Mouse (Mus musculus) kidney, adult 9 months (tissue): ENCODE data around the gene Cd59a.
A peak's percentile ranks its signal among the peaks of the same experiment; 100 is the strongest.
"Not testable (repeated sequence)": the region's sequence is repeated elsewhere in the genome, so short reads cannot be mapped to it uniquely, and the experiment has no call there.

Experiments used
- DNase-seq: peaks from one replicate; pipeline ENCODE4 v3.0.0; 2022

Cd59a gene

GRCm38 (mm10) chr2:104095741-104096213 is at the start of gene Cd59a:
TSS of gene Cd59a (plus strand) at chr2:104095801.
- DNase-seq, result peak; percentile 94

- DNase-seq, result no peak
These were observed 37.2 kb upstream of the Cd59a start for GRCm38 (mm10) chr2:104058381-104058780.

GRCm38 (mm10) chr2:104058954-104059353 is 36.6 kb upstream of the Cd59a start:
- DNase-seq, result no peak

- no peak for DNase-seq
These were observed 35.8 kb upstream of the Cd59a start for GRCm38 (mm10) chr2:104059786-104060185.

GRCm38 (mm10) chr2:104060996-104061395 is 34.6 kb upstream of the Cd59a start:
- DNase-seq, result no peak

- DNase-seq, result no peak
These were observed 32.9 kb upstream of the Cd59a start for GRCm38 (mm10) chr2:104062665-104063064.

GRCm38 (mm10) chr2:104064152-104064551 is 31.4 kb upstream of the Cd59a start:
- DNase-seq, result no peak

GRCm38 (mm10) chr2:104065526-104065925 is 30.1 kb upstream of the Cd59a start, which contains the start of gene Gm10912:
TSS of gene Gm10912 (plus strand) at chr2:104065826.
- DNase-seq, result not testable (repeated sequence)

GRCm38 (mm10) chr2:104068450-104068849 is 27.2 kb upstream of the Cd59a start, which contains the start of gene Gm10799:
TSS of gene Gm10799 (minus strand) at chr2:104068550.
- not testable (repeated sequence) for DNase-seq

GRCm38 (mm10) chr2:104069704-104070185 is 25.9 kb upstream of the Cd59a start, which contains the start of gene Cd59b:
TSS of gene Cd59b (plus strand) at chr2:104069849.
- DNase-seq, result peak; percentile 64

- DNase-seq, result not testable (repeated sequence)
These were observed 17.3 kb upstream of the Cd59a start for GRCm38 (mm10) chr2:104078285-104078684.

GRCm38 (mm10) chr2:104081436-104082050 is 14.1 kb upstream of the Cd59a start:
- not testable (repeated sequence) for DNase-seq

GRCm38 (mm10) chr2:104082474-104082873 is 13.1 kb upstream of the Cd59a start:
- no peak for DNase-seq

- not testable (repeated sequence) for DNase-seq
These were observed 11.6 kb upstream of the Cd59a start for GRCm38 (mm10) chr2:104084027-104084426.

- DNase-seq, result not testable (repeated sequence)
These were observed 8.0 kb upstream of the Cd59a start for GRCm38 (mm10) chr2:104087562-104087961.

GRCm38 (mm10) chr2:104093305-104093704 is 2.3 kb upstream of the Cd59a start:
- no peak for DNase-seq

GRCm38 (mm10) chr2:104096256-104096655 is 655 bp downstream of the Cd59a start:
- no peak for DNase-seq

GRCm38 (mm10) chr2:104096796-104097195 is 1.2 kb downstream of the Cd59a start:
- DNase-seq, result not testable (repeated sequence)

GRCm38 (mm10) chr2:104097396-104097795 is 1.8 kb downstream of the Cd59a start:
- DNase-seq, result not testable (repeated sequence)

- DNase-seq, result no peak
These were observed 3.1 kb downstream of the Cd59a start for GRCm38 (mm10) chr2:104098529-104099230.

- DNase-seq, result no peak
These were observed 3.6 kb downstream of the Cd59a start for GRCm38 (mm10) chr2:104099231-104099585.

- DNase-seq, result no peak
These were observed 4.3 kb downstream of the Cd59a start for GRCm38 (mm10) chr2:104099946-104100345.

GRCm38 (mm10) chr2:104104800-104105199 is 9.2 kb downstream of the Cd59a start:
- DNase-seq, result no peak

GRCm38 (mm10) chr2:104109021-104109420 is 13.4 kb downstream of the Cd59a start:
- not testable (repeated sequence) for DNase-seq
